Mouse (Mus musculus) spleen, postnatal 36 days (tissue): ENCODE data around the gene Coro1c.
"Not testable (repeated sequence)": the region's sequence is repeated elsewhere in the genome, so short reads cannot be mapped to it uniquely, and the experiment has no call there.

ENCODE experiments used
- DNase-seq, 2 experiments: peaks; one replicate each; pipeline ENCODE4 v3.0.0; 2022; ENCODE audit warnings: low spot score in 2 of 2, mixed read lengths in 1 of 2

The Coro1c gene

GRCm38 (mm10) chr5:113829566-113830291, 78.8 kb downstream of the Coro1c start:
- no peak for DNase-seq

GRCm38 (mm10) chr5:113828481-113828880, 80.1 kb downstream of the Coro1c start:
- no peak for DNase-seq

DNA sequence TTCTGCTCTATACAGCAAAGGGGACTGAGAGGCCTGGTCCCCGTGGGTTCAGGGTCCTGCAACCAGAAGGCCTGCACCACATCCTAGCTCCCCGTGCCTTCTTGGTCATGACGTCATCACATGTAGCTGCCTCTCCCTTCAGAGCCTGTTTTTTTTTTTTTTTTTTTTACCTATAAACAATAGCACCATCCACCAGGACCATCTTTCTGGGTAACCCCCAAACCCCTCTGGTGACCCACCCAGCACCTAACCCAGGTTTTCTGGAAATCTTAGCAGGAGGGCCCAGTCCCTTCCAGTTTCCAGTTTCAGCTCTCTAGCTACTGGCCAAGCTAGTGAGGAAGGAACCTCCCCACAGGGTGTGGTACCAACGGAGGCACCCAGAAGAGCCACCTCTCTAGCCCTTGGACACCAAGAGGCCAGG, 80.6 kb downstream of the Coro1c start:
- no peak for DNase-seq

GRCm38 (mm10) chr5:113826619-113827018, 81.9 kb downstream of the Coro1c start:
- no peak for DNase-seq

- DNase-seq, result peak in 1 of 2 experiments; percentile 42
Observed at GRCm38 (mm10) chr5:113825558-113825957, 83.0 kb downstream of the Coro1c start.

DNA sequence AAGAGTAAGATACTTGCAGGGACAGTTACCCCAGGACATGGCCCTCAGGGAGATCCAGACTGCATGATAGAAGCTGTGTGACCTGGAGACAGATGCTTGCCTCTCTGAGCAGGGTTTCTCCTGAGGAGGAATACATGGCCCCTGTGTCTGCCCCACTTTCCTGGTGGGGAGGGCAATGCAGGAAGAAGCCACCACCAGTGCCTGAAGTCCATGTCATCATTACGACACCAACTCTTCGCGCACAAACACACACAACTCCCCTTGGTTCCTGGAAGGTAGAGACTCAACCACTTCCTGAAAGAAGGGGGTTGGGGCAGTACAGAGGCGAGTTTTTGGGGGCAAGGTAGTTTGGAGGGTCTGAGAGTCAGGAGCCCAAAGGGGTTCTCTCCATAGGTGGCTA, 84.3 kb downstream of the Coro1c start:
- DNase-seq, result no peak

DNA sequence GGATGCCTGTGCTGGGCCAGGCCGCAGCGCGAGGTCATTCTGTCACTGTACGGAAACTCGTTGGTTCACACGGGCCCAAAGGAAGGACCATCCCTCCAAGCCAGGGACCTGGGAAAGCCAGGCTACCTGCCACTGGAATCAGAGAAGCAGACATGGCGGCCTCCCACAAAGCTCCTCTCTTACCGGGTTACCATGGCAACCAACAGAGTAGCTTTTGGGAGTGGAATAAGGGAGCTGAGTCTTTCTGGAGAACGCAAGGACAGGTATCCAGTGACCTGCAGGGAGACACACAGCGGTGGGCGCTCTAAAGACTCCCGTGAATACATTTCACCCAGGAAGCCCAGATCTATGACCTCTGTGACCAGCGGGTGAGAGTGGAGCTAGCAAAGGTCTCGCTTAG, 90.0 kb downstream of the Coro1c start:
- no peak for DNase-seq

- DNase-seq, result peak; percentile 63 to 77
Observed at GRCm38 (mm10) chr5:113815638-113816152, 92.9 kb downstream of the Coro1c start.

GRCm38 (mm10) chr5:113815041-113815389, 93.5 kb downstream of the Coro1c start:
- no peak for DNase-seq

DNA sequence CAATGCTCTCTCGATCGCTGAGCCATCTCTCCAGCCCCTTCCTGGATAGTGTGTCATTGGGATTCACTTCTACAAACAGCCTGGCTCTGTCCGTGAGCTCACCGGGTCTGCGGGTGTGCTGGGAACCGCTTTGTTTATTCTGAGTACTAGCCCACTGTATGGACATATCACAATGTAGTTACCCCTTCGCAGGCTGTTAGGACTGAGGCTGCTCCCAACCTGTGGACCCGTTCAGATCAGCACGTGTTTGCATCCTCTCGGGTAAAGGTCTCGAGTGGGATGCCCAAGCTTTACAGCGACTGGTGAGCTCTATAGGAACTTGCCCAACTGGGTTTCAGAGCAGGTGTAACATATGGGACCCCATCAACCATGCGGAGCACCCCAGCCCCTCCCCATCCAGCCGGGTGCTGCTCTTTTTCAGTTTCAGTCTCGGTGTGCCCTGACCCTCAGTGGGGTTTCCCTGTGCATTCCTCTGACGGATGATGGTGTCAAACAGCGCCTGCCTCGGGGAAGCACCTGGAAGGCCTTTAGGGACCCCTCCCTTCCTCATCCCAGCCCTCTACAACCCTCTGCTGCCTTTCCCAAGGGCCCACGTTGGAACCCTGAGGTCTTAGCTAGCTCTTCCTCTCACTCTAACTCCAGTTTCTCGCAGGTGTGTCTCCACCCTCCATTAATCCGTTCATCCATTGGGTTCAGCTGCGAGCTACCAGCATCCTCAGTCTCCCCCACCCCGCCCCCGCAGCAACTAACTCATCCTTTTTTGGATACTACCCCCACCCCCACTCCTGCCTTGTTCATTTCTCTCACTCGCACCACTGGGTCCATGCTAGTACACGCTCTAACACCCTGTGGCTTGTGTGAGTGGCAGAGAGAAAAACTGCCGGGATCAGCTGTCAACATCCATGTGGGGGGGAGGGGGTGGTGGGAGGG, 94.2 kb downstream of the Coro1c start:
- DNase-seq, result peak; percentile 45 to 51

DNA sequence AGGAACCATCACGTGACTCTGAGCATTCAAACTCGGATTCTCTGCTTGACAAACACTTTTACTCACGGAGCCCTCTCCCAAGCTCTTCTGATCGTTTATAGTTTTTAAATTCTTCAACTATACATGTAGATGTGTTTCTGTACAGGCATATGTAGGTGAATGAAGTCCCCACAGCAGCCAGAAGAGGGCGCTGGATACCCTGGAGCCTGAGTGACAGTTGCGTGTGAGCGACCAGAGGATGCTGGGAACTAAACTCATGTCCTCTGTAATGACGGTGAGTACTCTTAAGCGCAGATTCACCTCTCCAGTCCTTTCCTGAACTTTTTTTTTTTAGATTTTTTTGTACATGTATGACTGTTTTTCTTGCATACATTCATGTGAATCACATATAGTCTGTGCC, 95.0 kb downstream of the Coro1c start:
- DNase-seq, result peak in 1 of 2 experiments; percentile 50

DNA sequence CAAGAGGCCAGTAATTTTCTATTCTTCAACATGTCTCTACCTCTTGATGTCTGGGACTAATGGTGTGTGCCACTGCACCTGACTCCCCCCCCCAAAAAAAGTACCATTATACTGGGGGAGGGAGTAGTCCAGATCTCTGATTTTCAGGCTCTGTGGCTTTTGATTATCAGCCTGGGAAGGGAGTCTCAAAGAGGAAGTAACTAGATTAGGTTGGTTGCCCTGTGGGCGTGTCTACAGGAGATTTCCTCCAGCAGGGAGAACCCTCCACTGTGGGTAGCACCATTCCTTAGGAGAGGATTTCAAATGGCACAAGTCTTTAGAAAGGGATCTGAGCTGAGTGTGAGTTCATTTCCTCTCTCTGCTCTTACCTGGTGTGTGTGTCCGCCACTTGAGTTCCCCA, 95.9 kb downstream of the Coro1c start:
- peak in 1 of 2 experiments; percentile 22 for DNase-seq

- DNase-seq, result not testable (repeated sequence)
Observed at GRCm38 (mm10) chr5:113811824-113812420, 96.6 kb downstream of the Coro1c start.

- no peak for DNase-seq
Observed at GRCm38 (mm10) chr5:113810111-113810510, 98.4 kb downstream of the Coro1c start.

DNA sequence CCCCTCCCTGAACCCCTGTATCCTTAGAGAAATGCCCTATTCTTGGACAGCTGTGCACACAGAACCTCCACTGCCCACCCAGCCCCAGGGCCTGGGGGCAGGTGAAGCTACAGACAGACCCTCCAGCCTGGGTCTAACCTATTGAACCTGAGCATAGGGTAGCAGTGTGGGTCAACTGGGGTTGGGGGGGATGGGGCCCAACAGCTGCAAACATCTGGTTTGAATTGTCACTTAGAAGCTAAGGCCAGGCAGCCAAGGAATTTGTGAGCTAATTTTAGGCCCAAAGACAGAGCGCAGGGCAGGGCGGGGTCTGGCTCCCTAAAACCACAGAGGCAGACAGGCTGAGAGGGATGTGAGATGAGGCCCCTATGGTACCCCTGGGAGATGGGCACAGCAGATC, 100.4 kb downstream of the Coro1c start:
- no peak for DNase-seq

DNA sequence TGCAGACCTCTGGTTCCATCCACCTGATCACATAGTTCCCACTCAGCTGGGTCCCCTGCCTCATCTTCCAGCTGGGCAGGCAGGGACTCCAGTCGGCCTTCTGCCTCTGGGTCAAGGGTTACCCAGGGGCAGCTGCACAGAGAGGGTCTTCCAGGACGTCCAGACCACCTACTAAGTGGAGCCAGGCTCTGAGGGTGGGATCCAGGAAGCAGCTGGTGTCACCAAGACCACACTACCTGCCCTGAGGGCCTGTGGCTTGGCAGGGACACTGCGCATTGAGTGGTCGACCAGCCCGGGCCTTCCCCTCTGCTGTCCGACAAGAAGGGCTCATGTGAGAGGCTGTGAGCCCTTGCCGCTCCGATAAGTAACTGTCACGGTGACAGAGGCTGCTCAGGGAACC, 100.8 kb downstream of the Coro1c start:
- DNase-seq, result no peak

DNA sequence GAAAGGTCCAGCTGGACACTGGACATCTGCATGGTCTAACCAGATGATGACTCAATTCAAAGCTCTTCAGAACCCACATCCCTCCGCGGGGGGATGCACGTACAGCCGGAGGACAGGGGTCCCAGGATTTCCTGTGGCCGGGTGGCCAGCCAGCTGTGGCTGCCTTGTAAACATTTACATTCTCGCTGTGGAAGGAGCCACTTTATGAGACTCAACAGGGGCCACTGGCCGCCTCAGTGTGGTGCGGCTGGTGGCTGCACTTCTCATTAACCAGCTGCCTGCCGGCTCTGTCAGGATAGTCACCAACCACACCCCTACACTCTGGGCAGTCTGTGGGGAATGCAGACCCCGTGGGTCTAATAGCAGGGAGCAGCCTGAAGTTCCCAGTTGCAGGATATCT, 102.1 kb downstream of the Coro1c start:
- no peak for DNase-seq

GRCm38 (mm10) chr5:113805301-113805700, 103.3 kb downstream of the Coro1c start:
- no peak for DNase-seq

DNA sequence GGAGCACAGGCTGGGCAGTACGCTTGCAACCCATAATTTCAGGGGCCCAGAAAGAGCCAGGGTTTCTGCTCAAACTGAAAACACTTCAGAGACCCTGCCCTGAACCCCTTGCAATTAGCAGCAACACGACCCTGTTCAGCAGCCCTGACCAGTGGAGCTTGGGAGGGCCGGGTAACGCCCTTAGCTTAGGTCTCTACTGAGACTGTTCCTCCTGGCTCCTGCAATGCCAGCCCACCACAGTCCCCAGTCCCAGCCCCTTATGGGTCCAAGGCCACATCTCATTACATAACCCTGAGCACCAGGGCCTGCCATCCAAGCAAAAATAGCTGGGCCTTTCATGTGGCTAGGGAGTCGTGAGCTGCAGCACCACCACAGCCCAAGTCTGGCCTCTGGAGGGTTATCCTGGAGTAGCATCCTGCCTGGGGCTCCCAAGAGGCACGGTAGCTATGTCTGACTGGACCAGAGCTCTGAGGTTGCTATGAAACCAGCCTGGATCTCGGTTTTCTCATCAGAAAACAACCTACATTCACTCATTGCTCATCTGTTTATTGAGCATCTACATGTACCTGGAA, 104.1 kb downstream of the Coro1c start:
- no peak for DNase-seq

DNA sequence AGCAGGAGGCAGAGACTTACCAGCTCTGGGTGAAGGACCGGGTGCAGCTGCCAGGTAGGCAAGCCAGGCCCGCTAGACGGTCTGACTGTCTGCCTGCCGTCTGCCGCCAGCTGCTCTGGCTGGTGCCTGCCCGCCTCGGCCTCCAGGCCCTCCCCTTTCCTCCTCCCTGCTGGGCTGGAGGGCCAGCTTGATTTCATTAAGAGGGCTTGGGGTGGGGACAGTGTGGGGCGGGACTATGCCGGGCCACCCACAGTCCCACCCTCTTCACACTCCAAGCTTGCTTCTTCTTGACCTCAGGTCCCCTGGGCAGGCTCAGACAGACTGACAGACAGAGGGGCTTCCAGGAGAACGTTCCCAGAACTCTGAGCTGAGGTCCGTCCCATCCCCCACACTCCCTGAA, 108.3 kb downstream of the Coro1c start, which contains the start of gene Tmem119:
Gene Tmem119 (minus strand): TSS at position 237 of the 400 bp plus-strand sequence.
- DNase-seq, result no peak

DNA sequence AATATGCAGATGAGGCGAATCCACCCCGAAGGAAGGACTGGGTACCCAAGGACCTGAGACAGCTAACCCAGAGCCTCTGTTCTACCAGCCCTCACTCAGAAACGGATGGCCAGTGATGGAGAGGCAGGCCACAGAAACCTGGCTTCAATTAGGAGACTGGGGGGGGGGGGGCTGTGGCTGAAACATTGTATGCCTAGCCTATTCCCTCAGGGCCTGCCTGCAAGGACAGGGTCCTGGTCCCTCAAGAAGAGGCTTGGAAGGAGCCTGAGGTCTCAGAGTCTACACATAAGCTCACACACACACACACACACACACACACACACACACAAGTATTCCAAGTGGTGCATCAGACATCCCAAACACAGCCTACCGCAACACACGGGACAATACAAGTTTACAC, 108.9 kb downstream of the Coro1c start:
- no peak for DNase-seq

DNA sequence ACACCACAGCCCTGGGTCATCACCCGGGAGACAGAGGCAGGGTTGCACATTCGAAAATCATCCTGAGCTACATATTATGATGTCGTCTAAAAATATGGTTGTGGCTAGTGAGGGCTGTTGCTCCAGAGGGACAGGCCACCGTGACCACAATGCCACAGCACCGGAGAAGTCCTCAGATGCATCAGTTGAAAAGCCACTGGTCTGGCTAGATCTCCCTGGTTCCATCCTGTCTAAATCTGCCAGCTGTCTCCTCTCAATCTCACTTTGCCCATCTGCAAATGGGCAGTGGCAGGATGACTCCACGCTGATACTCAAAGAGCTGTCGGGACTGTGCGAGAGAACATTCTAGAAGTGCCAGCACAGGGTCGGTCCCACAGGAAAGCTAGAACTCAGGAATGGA, 110.0 kb downstream of the Coro1c start:
- no peak for DNase-seq
